Mouse (Mus musculus) lung, adult 2 months (tissue): Measurements from ENCODE around the gene Zfp839.

ENCODE experiments used
- CTCF ChIP-seq: fragments of 200-500 bp; IDR thresholded peaks from 2 replicates; pipeline ENCODE4 v1.5.1; 2011; ENCODE audit warnings: mild to moderate bottlenecking, low read length, control low read depth; ENCODE audit not compliant: insufficient read depth
- POLR2A ChIP-seq: fragments of 200-500 bp; IDR thresholded peaks from 2 replicates; pipeline ENCODE4 v1.6.1; 2011; ENCODE audit warnings: low read depth, mild to moderate bottlenecking, control low read depth, low read length, borderline replicate concordance; ENCODE audit errors: extremely low read depth

DNA sequence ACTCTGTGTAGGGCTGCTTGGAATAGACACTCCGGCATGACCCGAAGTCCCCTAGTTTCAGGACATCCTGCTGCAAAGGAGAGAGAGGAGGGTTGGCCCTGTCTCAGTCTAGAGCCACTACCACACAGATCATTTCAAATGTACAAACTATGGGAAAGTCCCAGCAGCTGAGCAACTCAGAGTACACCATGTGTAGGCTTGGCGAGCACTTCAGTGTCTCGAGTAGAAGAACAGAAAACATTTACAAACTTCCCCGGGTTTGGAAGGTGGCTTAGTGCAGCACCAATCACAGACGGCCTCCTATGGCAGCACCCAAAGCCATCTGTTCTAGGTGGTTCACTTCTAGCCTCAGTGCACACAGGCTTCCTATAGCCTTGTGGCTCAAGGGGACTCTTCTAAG lies 36.4 kb upstream of the Zfp839 start:
- TF ChIP-seq CTCF, result no peak
- no peak for TF ChIP-seq POLR2A
